ENCODE assay signal across 8 mouse cellular contexts in genomic region chr11:50930469-50931014, GRCm38 (mm10). TPM values are rescaled to one million over a fixed set of nuclear protein-coding genes. Genes with fewer than 3 reads are reported as not detected.
A peak's percentile ranks its signal among the peaks of the same experiment; 100 is the strongest.
DNase-seq lines count a peak whose midpoint lies in the region; ATAC-seq and TF ChIP-seq lines count a peak whose summit lies in the region.

No protein-coding gene starts in this region.

- TF ChIP-seq CTCF in thymus, adult 2 months (IDR thresholded peaks at IDR 0.05; ENCODE audit: borderline replicate concordance, control insufficient read depth, extremely low read depth, insufficient read depth, low read length, poor library complexity): no peak
- TF ChIP-seq CTCF in liver, embryonic 14.5 days (IDR thresholded peaks at IDR 0.05; ENCODE audit: low read depth): no peak

- 22% methylated on average over 14 of the region's 14 CpGs for WGBS in thymus, adult 2 months
- WGBS in liver, embryonic 14.5 days (ENCODE audit: insufficient replicate concordance): 13% methylated on average over 14 of the region's 14 CpGs
- WGBS in stomach, embryonic 15.5 days: 10% methylated on average over 14 of the region's 14 CpGs

- TF ChIP-seq EP300 in liver, embryonic 14.5 days (IDR thresholded peaks at IDR 0.05; ENCODE audit: low read depth): no peak

- intact Hi-C loops in left cerebral cortex, postnatal 10 days (cut with DNase I): no loop called here

- peak overlapping the region; percentile 27; the same call in 1 of the 2 replicates for H3K9ac ChIP-seq in liver, embryonic 14.5 days (replicated peaks)
- H3K9ac ChIP-seq in stomach, embryonic 15.5 days: peak overlapping the region; percentile 57

- no peaks in the 10 kb centered on the region for H3K36me3 ChIP-seq in thymus, adult 2 months (ENCODE audit: control insufficient read depth, insufficient read depth, low read length)
- H3K36me3 ChIP-seq in liver, embryonic 14.5 days (replicated peaks; ENCODE audit: control insufficient read depth, insufficient read depth, low read depth): no peaks in the 10 kb centered on the region
- no peaks in the 10 kb centered on the region for H3K36me3 ChIP-seq in stomach, embryonic 15.5 days

- peak overlapping the region; percentile 82 for H3K4me2 ChIP-seq in liver, embryonic 14.5 days (ENCODE audit: low read depth)
- peak overlapping the region; percentile 96 for H3K4me2 ChIP-seq in stomach, embryonic 15.5 days

- peak; percentile 13; the same call in 1 of the 2 replicates for ATAC-seq in liver, embryonic 14.5 days (ENCODE audit: insufficient read depth)
- no peak; the same call in 1 of the 2 replicates for ATAC-seq in stomach, embryonic 15.5 days (ENCODE audit: insufficient read depth, low FRiP score, low read depth)

- H3K4me1 ChIP-seq in thymus, adult 2 months (replicated peaks; ENCODE audit: control insufficient read depth, insufficient read depth, low read length): peaks cover 10% of the 10 kb centered on the region; the same call in 1 of the 2 replicates
- H3K4me1 ChIP-seq in liver, embryonic 14.5 days (replicated peaks; ENCODE audit: control insufficient read depth in 2 of 2, insufficient read depth in 2 of 2, low read length in 1 of 2): peaks cover 0 to 2% of the 10 kb centered on the region in 2 experiments; a peak in 2 of 4 replicates
- peaks cover 9% of the 10 kb centered on the region; the same call in 1 of the 2 replicates for H3K4me1 ChIP-seq in stomach, embryonic 15.5 days

- H3K9me3 ChIP-seq in liver, embryonic 14.5 days (ENCODE audit: control insufficient read depth, low read length): no peaks in the 10 kb centered on the region
- no peaks in the 10 kb centered on the region for H3K9me3 ChIP-seq in stomach, embryonic 15.5 days

- peak; percentile 12 for DNase-seq in embryo, embryonic 10 days (ENCODE audit: low spot score)
- DNase-seq in embryo, embryonic 9.5 days (ENCODE audit: extremely low spot score): no peak
- no peak for DNase-seq in thymus, adult 2 months
- DNase-seq in thymus, postnatal 36 days: no peak
- DNase-seq in liver, embryonic 14.5 days (ENCODE audit: low read depth in 3 of 3, low spot score in 3 of 3): no peak
- DNase-seq in layer of hippocampus, adult 9-11 months: no peak
- no peak for DNase-seq in left cerebral cortex, postnatal 10 days (ENCODE audit: extremely low spot score in 1 of 2, low spot score in 2 of 2)

- no peak for TF ChIP-seq POLR2A in thymus, adult 2 months (IDR thresholded peaks at IDR 0.05; ENCODE audit: control insufficient read depth, extremely low read depth, insufficient read depth, low read length, poor library complexity)

- H3K27ac ChIP-seq in thymus, adult 2 months (ENCODE audit: control insufficient read depth, insufficient read depth, low read length): no peak overlapping the region
- H3K27ac ChIP-seq in liver, embryonic 14.5 days: no peak overlapping the region
- no peak overlapping the region for H3K27ac ChIP-seq in stomach, embryonic 15.5 days

- peaks cover 8% of the 10 kb centered on the region; the same call in 1 of the 2 replicates for H3K27me3 ChIP-seq in thymus, adult 2 months (ENCODE audit: control insufficient read depth, insufficient read depth, low read length)
- no peaks in the 10 kb centered on the region; the same call in none of the 2 replicates for H3K27me3 ChIP-seq in liver, embryonic 14.5 days (ENCODE audit: control insufficient read depth, insufficient read depth, low read length)
- no peaks in the 10 kb centered on the region for H3K27me3 ChIP-seq in stomach, embryonic 15.5 days (replicated peaks)

- H3K4me3 ChIP-seq in thymus, adult 2 months (ENCODE audit: control insufficient read depth, insufficient read depth, low read length): peak overlapping the region; percentile 40; the same call in 1 of the 2 replicates
- peak overlapping the region; percentile 60 to 79 for H3K4me3 ChIP-seq in liver, embryonic 14.5 days (ENCODE audit: insufficient read depth in 1 of 2, low read depth in 2 of 2, low read length in 2 of 2)
- H3K4me3 ChIP-seq in stomach, embryonic 15.5 days (replicated peaks): peak overlapping the region; percentile 75

RNA-seq across cellular contexts. Expression of gene Zfp354b, which starts 0.9 kb away (rescaled TPM):
- polyA plus RNA-seq in thymus, adult 2 months (2012; rRNA removed): 0.04 and 0.09 TPM in 2 replicates
- polyA plus RNA-seq in liver, embryonic 14.5 days (2012; rRNA removed): 0.06 and 0.07 TPM in 2 replicates
- polyA plus RNA-seq in liver, embryonic 14.5 days (2014; fragmentation: Nextera tagmentation; extraction: Ambion mirVana): 0.08 TPM in 2 replicates
- 1.0 and 1.3 TPM in 2 replicates for polyA plus RNA-seq in stomach, embryonic 15.5 days (2015; fragmentation: Nextera tagmentation; extraction: Ambion mirVana)
- total RNA-seq in left cerebral cortex, postnatal 10 days (2021): 1 to 10 TPM; 4.8 to 5.2 TPM

RNA-seq across cellular contexts. Expression of gene 4933414I15Rik, which starts 13.0 kb away (rescaled TPM):
- not detected in 2 replicates for polyA plus RNA-seq in thymus, adult 2 months (2012; rRNA removed)
- polyA plus RNA-seq in liver, embryonic 14.5 days (2012; rRNA removed): not detected in 2 replicates
- not detected in 2 replicates for polyA plus RNA-seq in liver, embryonic 14.5 days (2014; fragmentation: Nextera tagmentation; extraction: Ambion mirVana)
- polyA plus RNA-seq in stomach, embryonic 15.5 days (2015; fragmentation: Nextera tagmentation; extraction: Ambion mirVana): not detected in 2 replicates
- not detected for total RNA-seq in left cerebral cortex, postnatal 10 days (2021)

RNA-seq across cellular contexts. Expression of gene Zfp2, which starts 14.6 kb away (rescaled TPM):
- 0.59 TPM in 2 replicates for polyA plus RNA-seq in thymus, adult 2 months (2012; rRNA removed)
- polyA plus RNA-seq in liver, embryonic 14.5 days (2012; rRNA removed): 0.45 and 0.70 TPM in 2 replicates
- polyA plus RNA-seq in liver, embryonic 14.5 days (2014; fragmentation: Nextera tagmentation; extraction: Ambion mirVana): 2.0 and 2.6 TPM in 2 replicates
- polyA plus RNA-seq in stomach, embryonic 15.5 days (2015; fragmentation: Nextera tagmentation; extraction: Ambion mirVana): 9.5 and 11.0 TPM in 2 replicates
- 10 to 100 TPM; 22.7 to 23.4 TPM for total RNA-seq in left cerebral cortex, postnatal 10 days (2021)

RNA-seq across cellular contexts. Expression of gene Prop1, which starts 23.0 kb away (rescaled TPM):
- polyA plus RNA-seq in thymus, adult 2 months (2012; rRNA removed): not detected in 2 replicates
- not detected in 2 replicates for polyA plus RNA-seq in liver, embryonic 14.5 days (2012; rRNA removed)
- not detected in 2 replicates for polyA plus RNA-seq in liver, embryonic 14.5 days (2014; fragmentation: Nextera tagmentation; extraction: Ambion mirVana)
- polyA plus RNA-seq in stomach, embryonic 15.5 days (2015; fragmentation: Nextera tagmentation; extraction: Ambion mirVana): not detected in 2 replicates
- not detected for total RNA-seq in left cerebral cortex, postnatal 10 days (2021)

RNA-seq across cellular contexts. Expression of gene Olfr1378, which starts 35.8 kb away (rescaled TPM):
- not detected in 2 replicates for polyA plus RNA-seq in thymus, adult 2 months (2012; rRNA removed)
- polyA plus RNA-seq in liver, embryonic 14.5 days (2012; rRNA removed): not detected in 2 replicates
- polyA plus RNA-seq in liver, embryonic 14.5 days (2014; fragmentation: Nextera tagmentation; extraction: Ambion mirVana): not detected in 2 replicates
- polyA plus RNA-seq in stomach, embryonic 15.5 days (2015; fragmentation: Nextera tagmentation; extraction: Ambion mirVana): not detected in 2 replicates
- total RNA-seq in left cerebral cortex, postnatal 10 days (2021): not detected
